Mouse (Mus musculus): ENCODE results near the gene Thyn1. TPM values are rescaled to one million over a fixed set of nuclear protein-coding genes. Genes with fewer than 3 reads are reported as not detected.
A peak's percentile ranks its signal among the peaks of the same experiment; 100 is the strongest.

Gene Thyn1
- polyA plus RNA-seq, 1 experiment from 2014 or later: 149 TPM

DNA sequence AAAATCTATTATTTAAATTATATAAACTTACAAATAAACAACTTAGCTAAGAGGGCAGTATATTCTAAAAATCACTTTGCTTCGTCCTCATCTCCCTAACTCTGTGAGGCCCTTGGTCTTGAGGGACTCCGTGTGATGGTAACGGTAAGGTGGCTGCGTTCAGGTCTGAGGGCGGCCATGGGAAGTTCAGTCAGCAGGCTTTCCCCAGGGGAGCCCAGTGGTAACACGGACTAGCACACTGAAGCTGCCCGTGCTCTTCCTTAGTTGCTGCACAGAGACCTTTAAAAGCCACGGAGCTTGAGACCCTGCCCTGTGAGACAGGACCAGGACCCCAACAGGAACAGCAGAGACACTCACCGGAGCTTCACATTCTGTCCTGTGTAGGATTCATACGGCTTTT, 19.5 kb downstream of the Thyn1 start:
- WGBS: 92% methylated on average over 10 of the region's 10 CpGs
- Histone ChIP-seq H3K9me3 (ENCODE audit: control insufficient read depth, low read depth, low read length) (no peaks in the 10 kb centered on the region), H3K4me3 (ENCODE audit: low read depth, low read length) (no peak overlapping the region), H3K9ac (replicated peaks; ENCODE audit: low read depth, low read length) (no peak overlapping the region), H3K36me3 (ENCODE audit: control insufficient read depth, insufficient read depth, low read length) (peaks cover 26% of the 10 kb centered on the region), H3K4me1 (ENCODE audit: control insufficient read depth, insufficient read depth, low read length) (no peaks in the 10 kb centered on the region), H3K27me3 (ENCODE audit: control insufficient read depth, insufficient read depth, low read length) (no peaks in the 10 kb centered on the region), H3K4me2 (replicated peaks; ENCODE audit: low read depth, low read length) (no peak overlapping the region), H3K27ac (ENCODE audit: low read length) (no peak overlapping the region)
- ATAC-seq (ENCODE audit: insufficient number of reproducible peaks, insufficient read depth, low FRiP score, low read depth): no peak

- Histone ChIP-seq H3K4me1 (ENCODE audit: control insufficient read depth, insufficient read depth, low read length) (peaks cover 16% of the 10 kb centered on the region), H3K4me2 (replicated peaks; ENCODE audit: low read depth, low read length) (no peak overlapping the region), H3K9ac (replicated peaks; ENCODE audit: low read depth, low read length) (no peak overlapping the region), H3K4me3 (ENCODE audit: low read depth, low read length) (no peak overlapping the region), H3K27ac (ENCODE audit: low read length) (no peak overlapping the region), H3K9me3 (ENCODE audit: control insufficient read depth, low read depth, low read length) (no peaks in the 10 kb centered on the region), H3K36me3 (ENCODE audit: control insufficient read depth, insufficient read depth, low read length) (peaks cover 7% of the 10 kb centered on the region), H3K27me3 (ENCODE audit: control insufficient read depth, insufficient read depth, low read length) (no peaks in the 10 kb centered on the region)
- 84% methylated on average over 4 of the region's 4 CpGs for WGBS
- no peak for ATAC-seq (ENCODE audit: insufficient number of reproducible peaks, insufficient read depth, low FRiP score, low read depth)
Observed at GRCm38 (mm10) chr9:27023681-27024080, 24.2 kb downstream of the Thyn1 start.

- no peaks in the 10 kb centered on the region for H3K9me3 ChIP-seq (ENCODE audit: control insufficient read depth, low read depth, low read length)
- no peak overlapping the region for H3K4me3 ChIP-seq (ENCODE audit: low read depth, low read length)
- H3K4me1 ChIP-seq (ENCODE audit: control insufficient read depth, insufficient read depth, low read length): peaks cover 24% of the 10 kb centered on the region
- ATAC-seq (ENCODE audit: insufficient number of reproducible peaks, insufficient read depth, low FRiP score, low read depth): no peak
- no peaks in the 10 kb centered on the region for H3K27me3 ChIP-seq (ENCODE audit: control insufficient read depth, insufficient read depth, low read length)
- no peak overlapping the region for H3K27ac ChIP-seq (ENCODE audit: low read length)
- WGBS: 83% methylated on average over 1 of the region's 1 CpGs
- H3K4me2 ChIP-seq (replicated peaks; ENCODE audit: low read depth, low read length): no peak overlapping the region
- H3K9ac ChIP-seq (replicated peaks; ENCODE audit: low read depth, low read length): no peak overlapping the region
- peaks cover 3% of the 10 kb centered on the region for H3K36me3 ChIP-seq (ENCODE audit: control insufficient read depth, insufficient read depth, low read length)
Observed at GRCm38 (mm10) chr9:27026708-27027107, 27.2 kb downstream of the Thyn1 start.

- H3K4me1 ChIP-seq (ENCODE audit: control insufficient read depth, insufficient read depth, low read length): peaks cover 31% of the 10 kb centered on the region
- peak overlapping the region; percentile 91 for H3K4me2 ChIP-seq (replicated peaks; ENCODE audit: low read depth, low read length)
- H3K36me3 ChIP-seq (ENCODE audit: control insufficient read depth, insufficient read depth, low read length): peaks cover 3% of the 10 kb centered on the region
- peak overlapping the region; percentile 89 for H3K9ac ChIP-seq (replicated peaks; ENCODE audit: low read depth, low read length)
- under 1% methylated on average over 52 of the region's 52 CpGs for WGBS
- H3K4me3 ChIP-seq (ENCODE audit: low read depth, low read length): peak overlapping the region; percentile 93
- H3K27me3 ChIP-seq (ENCODE audit: control insufficient read depth, insufficient read depth, low read length): no peaks in the 10 kb centered on the region
- no peaks in the 10 kb centered on the region for H3K9me3 ChIP-seq (ENCODE audit: control insufficient read depth, low read depth, low read length)
- H3K27ac ChIP-seq (ENCODE audit: low read length): peak overlapping the region; percentile 92
- ATAC-seq (ENCODE audit: insufficient number of reproducible peaks, insufficient read depth, low FRiP score, low read depth): peak; percentile 21
Observed at GRCm38 (mm10) chr9:27029022-27029827, 29.7 kb downstream of the Thyn1 start.

DNA sequence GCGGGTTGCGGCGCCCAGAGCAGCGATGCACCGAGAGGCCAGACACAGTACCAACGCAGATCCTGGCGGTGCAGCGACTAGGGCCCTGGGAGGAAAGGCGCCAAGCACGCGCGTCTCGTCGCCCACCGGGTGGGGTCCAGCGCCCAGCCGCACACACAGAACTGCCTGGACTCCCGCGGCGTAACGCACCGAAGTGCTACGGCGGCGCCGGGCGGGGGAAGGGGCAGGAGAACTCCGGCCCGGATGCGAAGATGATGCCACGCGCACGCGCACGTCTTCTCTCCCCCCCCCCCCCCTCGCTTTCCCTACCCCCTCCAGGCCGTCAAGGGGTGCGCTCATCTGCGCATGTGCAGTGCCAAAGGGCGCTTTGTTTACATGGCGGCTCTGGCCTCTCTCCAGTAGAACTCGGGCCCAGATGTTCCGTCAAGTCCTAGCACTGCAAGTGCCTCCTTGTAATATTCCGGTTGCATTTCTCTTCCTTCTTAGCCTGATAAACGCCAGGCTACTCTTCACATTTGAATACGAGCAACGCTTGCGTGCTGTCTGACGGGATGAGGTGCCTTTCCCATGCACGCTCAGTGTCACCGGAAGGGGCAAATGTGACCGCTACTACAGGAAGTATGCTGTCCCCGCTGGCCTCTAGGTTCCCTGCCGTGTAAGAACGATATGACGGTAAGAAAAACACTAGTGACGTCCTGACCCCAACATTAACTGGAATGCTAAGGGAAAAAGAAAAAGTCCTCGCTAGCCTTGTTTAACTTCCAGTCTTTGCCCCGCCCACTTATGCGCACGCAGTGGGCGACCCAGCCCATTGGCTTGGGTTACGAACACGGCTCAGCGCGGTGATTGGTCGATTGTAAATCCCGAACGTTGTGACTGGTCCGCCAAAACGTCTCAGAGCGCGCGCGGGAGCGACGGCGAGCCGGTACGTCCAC, 30.6 kb downstream of the Thyn1 start, which contains the start of the genes Vps26b and Ncapd3:
TSS of gene Vps26b (minus strand) at position 238 of the 935 bp plus-strand sequence.
TSS of gene Ncapd3 (plus strand) at position 348 of the 935 bp plus-strand sequence.
- H3K4me2 ChIP-seq (replicated peaks; ENCODE audit: low read depth, low read length): peak within 1 kb of the TSS; percentile 91
- peak within 1 kb of the TSS; percentile 89 for H3K9ac ChIP-seq (replicated peaks; ENCODE audit: low read depth, low read length)
- under 1% methylated on average over 78 of the region's 80 CpGs for WGBS
- no peaks in the 10 kb centered on the region; the same call in 1 of the 2 replicates for H3K36me3 ChIP-seq (ENCODE audit: control insufficient read depth, insufficient read depth, low read length)
- H3K4me1 ChIP-seq (ENCODE audit: control insufficient read depth, insufficient read depth, low read length): peaks cover 31% of the 10 kb centered on the region
- H3K9me3 ChIP-seq (ENCODE audit: control insufficient read depth, low read depth, low read length): no peaks in the 10 kb centered on the region
- H3K27ac ChIP-seq (ENCODE audit: low read length): peak within 1 kb of the TSS; percentile 92
- no peaks in the 10 kb centered on the region for H3K27me3 ChIP-seq (ENCODE audit: control insufficient read depth, insufficient read depth, low read length)
- ATAC-seq (ENCODE audit: insufficient number of reproducible peaks, insufficient read depth, low FRiP score, low read depth): peak; percentile 95
- H3K4me3 ChIP-seq (ENCODE audit: low read depth, low read length): peak within 1 kb of the TSS; percentile 93

DNA sequence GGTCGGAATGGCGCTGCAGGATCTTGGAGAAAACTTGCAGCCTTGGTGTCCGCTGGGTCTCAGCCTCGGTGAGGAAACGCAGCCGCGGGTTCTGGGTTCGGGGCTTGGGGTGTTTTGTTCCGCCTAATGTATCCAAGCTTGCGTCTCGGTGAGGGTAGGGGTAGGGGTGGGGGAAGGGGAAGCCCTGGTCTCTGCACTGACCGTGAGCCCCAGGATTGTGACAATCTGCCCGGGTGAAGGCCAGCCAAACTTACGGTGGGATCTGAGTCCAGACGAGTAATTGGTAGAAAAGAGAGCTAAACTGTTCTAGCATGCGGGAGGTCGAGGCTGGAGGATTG, 31.2 kb downstream of the Thyn1 start:
- Histone ChIP-seq H3K4me3 (ENCODE audit: low read depth, low read length) (peak overlapping the region; percentile 93), H3K4me2 (replicated peaks; ENCODE audit: low read depth, low read length) (peak overlapping the region; percentile 64), H3K27me3 (ENCODE audit: control insufficient read depth, insufficient read depth, low read length) (no peaks in the 10 kb centered on the region), H3K36me3 (ENCODE audit: control insufficient read depth, insufficient read depth, low read length) (no peaks in the 10 kb centered on the region; the same call in 1 of the 2 replicates), H3K4me1 (ENCODE audit: control insufficient read depth, insufficient read depth, low read length) (peaks cover 31% of the 10 kb centered on the region), H3K9ac (replicated peaks; ENCODE audit: low read depth, low read length) (peak overlapping the region; percentile 68), H3K9me3 (ENCODE audit: control insufficient read depth, low read depth, low read length) (no peaks in the 10 kb centered on the region), H3K27ac (ENCODE audit: low read length) (no peak overlapping the region)
- no peak; the same call in 1 of the 2 replicates for ATAC-seq (ENCODE audit: insufficient number of reproducible peaks, insufficient read depth, low FRiP score, low read depth)
- under 1% methylated on average over 17 of the region's 17 CpGs for WGBS

GRCm38 (mm10) chr9:27043892-27044291, 44.4 kb downstream of the Thyn1 start:
- Histone ChIP-seq H3K9ac (replicated peaks; ENCODE audit: low read depth, low read length) (no peak overlapping the region), H3K27ac (ENCODE audit: low read length) (no peak overlapping the region), H3K4me1 (ENCODE audit: control insufficient read depth, insufficient read depth, low read length) (no peaks in the 10 kb centered on the region), H3K36me3 (ENCODE audit: control insufficient read depth, insufficient read depth, low read length) (peaks cover 67% of the 10 kb centered on the region), H3K4me2 (replicated peaks; ENCODE audit: low read depth, low read length) (no peak overlapping the region), H3K9me3 (ENCODE audit: control insufficient read depth, low read depth, low read length) (no peaks in the 10 kb centered on the region), H3K4me3 (ENCODE audit: low read depth, low read length) (no peak overlapping the region), H3K27me3 (ENCODE audit: control insufficient read depth, insufficient read depth, low read length) (no peaks in the 10 kb centered on the region)
- no peak for ATAC-seq (ENCODE audit: insufficient number of reproducible peaks, insufficient read depth, low FRiP score, low read depth)
- 83% methylated on average over 5 of the region's 5 CpGs for WGBS

DNA sequence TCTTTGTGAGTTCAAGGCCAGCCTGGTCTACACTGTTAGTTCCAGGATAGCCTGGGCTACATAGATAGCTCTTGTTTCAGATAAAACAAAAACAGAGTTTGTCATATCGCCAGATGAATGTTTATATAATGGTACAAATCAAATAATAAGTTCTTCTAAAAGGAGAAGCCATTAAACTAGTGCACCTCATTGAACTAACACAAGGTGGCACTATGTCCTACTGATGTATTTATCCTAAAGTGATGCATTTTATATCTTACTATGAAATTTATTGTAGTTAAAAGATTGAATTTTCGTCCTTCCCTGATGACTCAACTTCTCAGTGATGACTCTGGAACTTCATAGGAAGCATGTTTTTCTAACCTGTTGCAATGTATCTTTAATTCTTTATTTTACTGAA, 50.0 kb downstream of the Thyn1 start:
- H3K36me3 ChIP-seq (ENCODE audit: control insufficient read depth, insufficient read depth, low read length): peaks cover 74% of the 10 kb centered on the region
- H3K4me2 ChIP-seq (replicated peaks; ENCODE audit: low read depth, low read length): no peak overlapping the region
- H3K9ac ChIP-seq (replicated peaks; ENCODE audit: low read depth, low read length): no peak overlapping the region
- H3K4me3 ChIP-seq (ENCODE audit: low read depth, low read length): no peak overlapping the region
- no peak for ATAC-seq (ENCODE audit: insufficient number of reproducible peaks, insufficient read depth, low FRiP score, low read depth)
- no peak overlapping the region for H3K27ac ChIP-seq (ENCODE audit: low read length)
- H3K9me3 ChIP-seq (ENCODE audit: control insufficient read depth, low read depth, low read length): no peaks in the 10 kb centered on the region
- no peaks in the 10 kb centered on the region for H3K4me1 ChIP-seq (ENCODE audit: control insufficient read depth, insufficient read depth, low read length)
- no peaks in the 10 kb centered on the region for H3K27me3 ChIP-seq (ENCODE audit: control insufficient read depth, insufficient read depth, low read length)
- WGBS: 81% methylated on average over 2 of the region's 2 CpGs

All from stomach, embryonic 14.5 days (tissue).